Mouse (Mus musculus) liver, postnatal 0 days (tissue): ENCODE data around the gene Fam155a.

Experiments
- CTCF ChIP-seq: sonication (generic); IDR thresholded peaks from 2 replicates; pipeline ENCODE4 v1.5.1; 2016; ENCODE audit warnings: antibody characterized with exemption, low read depth
- EP300 ChIP-seq: IDR thresholded peaks from 2 replicates; pipeline ENCODE4 v1.6.1; 2016; ENCODE audit warnings: antibody characterized with exemption, low read depth, mild to moderate bottlenecking

DNA sequence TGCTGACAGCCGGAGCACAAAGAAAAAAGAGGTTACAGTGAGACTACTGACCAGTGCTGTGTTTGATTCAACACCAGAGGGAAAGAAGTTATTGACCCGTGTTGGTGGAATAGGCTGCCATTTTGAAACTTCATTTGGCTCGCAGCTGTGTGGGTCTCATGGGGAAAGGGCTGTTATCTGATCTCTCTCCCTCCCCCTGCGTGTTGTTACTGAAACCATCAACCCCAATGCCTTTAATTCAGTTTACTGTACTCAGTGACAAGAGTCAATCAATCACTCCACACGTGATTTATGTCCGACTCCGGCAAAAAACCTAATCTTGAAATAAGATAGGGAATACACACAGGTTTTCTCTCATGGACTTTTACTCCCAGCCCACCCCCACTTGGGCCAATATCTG lies 611.6 kb downstream of the Fam155a start:
- TF ChIP-seq EP300 (no peak), CTCF (no peak)
